Mouse (Mus musculus): ENCODE data around the gene Pdzd2. TPM values are rescaled to one million over a fixed set of nuclear protein-coding genes. Genes with fewer than 3 reads are reported as not detected.

Pdzd2 gene
- total RNA-seq, 2 experiments from 2014 or later, result 178 to 205 TPM

GRCm38 (mm10) chr15:12310676-12311075 lies 429.0 kb downstream of the Pdzd2 start:
- DNase-seq, result no peak

Small RNAs within 50 kb of the gene (microRNA-seq; reads per million reads assigned to microRNA genes)
- 0 reads per million in 2 experiments for gene Gm24135
- gene Gm24302, result 0 reads per million in 2 experiments

Other genes with a start within 250 kb of the Pdzd2 start
- gene 6030458C11Rik, start 84.7 kb upstream of the Pdzd2 start, total RNA-seq (2021), result 10 to 100 TPM; 15.2 to 17.0 TPM
- gene Drosha, start 84.9 kb upstream of the Pdzd2 start, total RNA-seq (2021), result 10 to 100 TPM; 32.5 to 35.4 TPM